Mouse (Mus musculus): ENCODE data around the gene Atp4a. TPM values are rescaled to one million over a fixed set of nuclear protein-coding genes. Genes with fewer than 3 reads are reported as not detected.
"Not testable (repeated sequence)": the region's sequence is repeated elsewhere in the genome, so short reads cannot be mapped to it uniquely, and the experiment has no call there.

Gene Atp4a
- total RNA-seq, 2 experiments from 2014 or later: 1.5 to 3.5 TPM

GRCm38 (mm10) chr7:30728739-30729395 lies 16.9 kb downstream of the Atp4a start:
- ATAC-seq (replicated peaks; ENCODE audit: poor library complexity, severe bottlenecking): no peak

GRCm38 (mm10) chr7:30729396-30730063 lies 17.5 kb downstream of the Atp4a start, which contains the start of gene Tmem147:
Gene Tmem147, minus strand, starts transcription at chr7:30729540.
- ATAC-seq (replicated peaks; ENCODE audit: poor library complexity, severe bottlenecking): peak; percentile 91

GRCm38 (mm10) chr7:30730064-30730722 lies 18.2 kb downstream of the Atp4a start:
- ATAC-seq (replicated peaks; ENCODE audit: poor library complexity, severe bottlenecking): not testable (repeated sequence)

- no peak for ATAC-seq (replicated peaks; ENCODE audit: poor library complexity, severe bottlenecking)
Observed at GRCm38 (mm10) chr7:30736211-30736610, 24.2 kb downstream of the Atp4a start.

- peak; percentile 77 for ATAC-seq (replicated peaks; ENCODE audit: poor library complexity, severe bottlenecking)
Observed at GRCm38 (mm10) chr7:30742570-30742969, 30.6 kb downstream of the Atp4a start.

- ATAC-seq (replicated peaks; ENCODE audit: poor library complexity, severe bottlenecking): peak; percentile 26
Observed at GRCm38 (mm10) chr7:30743617-30744016, 31.6 kb downstream of the Atp4a start, which contains the start of gene Gapdhs. Gene Gapdhs, minus strand, starts transcription at chr7:30743681.

GRCm38 (mm10) chr7:30744022-30744598 lies 32.1 kb downstream of the Atp4a start:
- ATAC-seq (replicated peaks; ENCODE audit: poor library complexity, severe bottlenecking): peak; percentile 36; the same call in 1 of the 2 replicates

- ATAC-seq (replicated peaks; ENCODE audit: poor library complexity, severe bottlenecking): no peak
Observed at GRCm38 (mm10) chr7:30747525-30748204, 35.7 kb downstream of the Atp4a start.

GRCm38 (mm10) chr7:30749824-30750606 lies 38.0 kb downstream of the Atp4a start:
- no peak for ATAC-seq (replicated peaks; ENCODE audit: poor library complexity, severe bottlenecking)

GRCm38 (mm10) chr7:30751086-30751669 lies 39.2 kb downstream of the Atp4a start, which contains the start of gene Sbsn:
Gene Sbsn, plus strand, starts transcription at chr7:30751471.
- ATAC-seq (replicated peaks; ENCODE audit: poor library complexity, severe bottlenecking): no peak

- ATAC-seq (replicated peaks; ENCODE audit: poor library complexity, severe bottlenecking): no peak
Observed at GRCm38 (mm10) chr7:30757001-30757400, 45.0 kb downstream of the Atp4a start.

GRCm38 (mm10) chr7:30758853-30759252 lies 46.8 kb downstream of the Atp4a start:
- no peak for ATAC-seq (replicated peaks; ENCODE audit: poor library complexity, severe bottlenecking)

GRCm38 (mm10) chr7:30761769-30762352 lies 49.9 kb downstream of the Atp4a start:
- peak; percentile 88 for ATAC-seq (replicated peaks; ENCODE audit: poor library complexity, severe bottlenecking)

GRCm38 (mm10) chr7:30763456-30763855 lies 51.4 kb downstream of the Atp4a start, which contains the start of gene Dmkn:
Gene Dmkn, plus strand, starts transcription at chr7:30763756.
- ATAC-seq (replicated peaks; ENCODE audit: poor library complexity, severe bottlenecking): no peak

- ATAC-seq (replicated peaks; ENCODE audit: poor library complexity, severe bottlenecking): no peak
Observed at GRCm38 (mm10) chr7:30765173-30765572, 53.2 kb downstream of the Atp4a start.

GRCm38 (mm10) chr7:30766408-30766807 lies 54.4 kb downstream of the Atp4a start:
- no peak for ATAC-seq (replicated peaks; ENCODE audit: poor library complexity, severe bottlenecking)

- 0 out of 2 replicates have a peak, but pooled peaks have one; percentile 21 for ATAC-seq (replicated peaks; ENCODE audit: poor library complexity, severe bottlenecking)
Observed at GRCm38 (mm10) chr7:30769236-30769635, 57.2 kb downstream of the Atp4a start.
